Comparison of ENCODE assay signal across 8 mouse cellular contexts in the genomic region with DNA sequence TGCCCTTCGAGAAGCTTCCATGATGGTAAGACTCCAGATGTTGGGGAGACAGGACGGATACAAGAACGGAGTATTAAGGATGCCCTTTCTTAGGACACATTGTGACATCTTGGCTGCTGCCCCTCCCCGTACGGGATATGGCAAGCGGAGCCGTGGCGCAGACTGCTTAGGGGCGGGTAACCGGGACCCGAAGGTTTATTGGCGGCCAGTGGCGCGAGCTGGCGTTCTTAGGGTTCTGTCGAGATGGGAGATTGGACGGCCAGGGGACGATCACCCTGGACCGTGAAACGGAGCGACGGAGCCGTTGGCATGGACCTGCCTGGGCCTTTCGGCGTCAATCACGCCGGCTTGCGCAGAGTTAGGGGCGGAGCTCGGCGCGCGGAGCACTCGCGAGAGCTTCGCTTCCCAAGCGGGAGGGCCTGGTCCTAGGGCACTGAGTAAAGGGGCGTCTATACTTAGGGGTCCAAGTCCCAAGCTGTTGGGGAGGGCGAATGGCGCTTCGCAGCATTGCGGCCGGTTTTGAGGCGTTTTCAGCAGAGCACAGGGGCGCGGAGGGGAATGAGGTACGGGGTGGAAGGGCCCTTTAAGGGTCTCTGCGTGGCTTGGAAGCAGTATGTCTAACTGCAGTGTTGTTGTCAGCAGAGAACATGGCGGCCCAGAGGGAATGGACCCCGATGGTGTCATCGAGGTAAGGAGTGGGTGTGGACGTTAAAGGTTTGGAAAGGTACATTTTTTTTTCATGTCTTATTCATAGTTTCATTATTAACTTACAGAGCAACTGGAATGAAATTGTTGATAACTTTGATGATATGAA. TPM values are rescaled to one million over a fixed set of nuclear protein-coding genes. Genes with fewer than 3 reads are reported as not detected.
DNase-seq lines count a peak whose midpoint lies in the region; ATAC-seq lines count a peak whose summit lies in the region.

No protein-coding gene starts in this region.

- ATAC-seq in intestine, embryonic 16.5 days: peak; percentile 74

- peak overlapping the region; percentile 98 for H3K27ac ChIP-seq in intestine, embryonic 16.5 days (ENCODE audit: low read length)
- H3K27ac ChIP-seq in midbrain, embryonic 10.5 days (replicated peaks): peak overlapping the region; percentile 99

- intact Hi-C loops in left cerebral cortex, postnatal 36 days (cut with DNase I): loop anchor here (2.0 kb wide), 1 partner anchor 19 kb away; a partner anchor contains a TSS

- peak overlapping the region; percentile 99 for H3K9ac ChIP-seq in intestine, embryonic 16.5 days (ENCODE audit: low read depth, low read length)

- peak; percentile 90 for DNase-seq in adrenal gland, adult 2 months
- DNase-seq in embryo, embryonic 9.5 days (ENCODE audit: extremely low spot score): peak; percentile 75
- peak; percentile 72 to 88 for DNase-seq in gastrocnemius, postnatal 4 days (ENCODE audit: low spot score in 2 of 2)
- peak; percentile 85 for DNase-seq in left cerebral cortex, postnatal 36 days (ENCODE audit: low spot score in 2 of 2)
- DNase-seq in midbrain, embryonic 10.5 days (ENCODE audit: low spot score): peak; percentile 84
- DNase-seq in right cerebral cortex, postnatal 4 days: peak; percentile 81
- peak; percentile 80 for DNase-seq in yolk sac, embryonic 10.5 days (ENCODE audit: low spot score)

- no peaks in the 10 kb centered on the region for H3K9me3 ChIP-seq in intestine, embryonic 16.5 days (ENCODE audit: control insufficient read depth, low read length)
- H3K9me3 ChIP-seq in midbrain, embryonic 10.5 days (replicated peaks): no peaks in the 10 kb centered on the region

- peaks cover 10% of the 10 kb centered on the region for H3K36me3 ChIP-seq in intestine, embryonic 16.5 days (ENCODE audit: control insufficient read depth, insufficient read depth, low read length)
- H3K36me3 ChIP-seq in midbrain, embryonic 10.5 days: peaks cover 51% of the 10 kb centered on the region

- peaks cover 8% of the 10 kb centered on the region for H3K4me1 ChIP-seq in intestine, embryonic 16.5 days (ENCODE audit: control insufficient read depth, insufficient read depth, low read length)
- H3K4me1 ChIP-seq in midbrain, embryonic 10.5 days: peaks cover 31% of the 10 kb centered on the region

- no peaks in the 10 kb centered on the region for H3K27me3 ChIP-seq in intestine, embryonic 16.5 days (replicated peaks; ENCODE audit: control insufficient read depth, insufficient read depth, low read length)
- peaks cover 7% of the 10 kb centered on the region; the same call in 1 of the 2 replicates for H3K27me3 ChIP-seq in midbrain, embryonic 10.5 days (ENCODE audit: low read depth, poor library complexity, severe bottlenecking)

- peak overlapping the region; percentile 79 for H3K4me2 ChIP-seq in intestine, embryonic 16.5 days (ENCODE audit: low read depth, low read length)

- peak overlapping the region; percentile 99 for H3K4me3 ChIP-seq in intestine, embryonic 16.5 days (ENCODE audit: low read length)
- peak overlapping the region; percentile 88 for H3K4me3 ChIP-seq in midbrain, embryonic 10.5 days

- WGBS in intestine, embryonic 16.5 days: under 1% methylated on average over 52 of the region's 52 CpGs
- under 1% methylated on average over 52 of the region's 52 CpGs for WGBS in midbrain, embryonic 10.5 days

RNA-seq across cellular contexts. Expression of a gene that starts 0.9 kb away (rescaled TPM):
- total RNA-seq in adrenal gland, adult 2 months (2021): 100 to 1,000 TPM; 474 to 617 TPM
- polyA plus RNA-seq in adrenal gland, adult 2 months (2012; rRNA removed): 24.3 and 27.9 TPM in 2 replicates
- total RNA-seq in gastrocnemius, postnatal 4 days (2021): 100 to 1,000 TPM; 274 to 300 TPM
- 193 TPM in 2 replicates for polyA plus RNA-seq in intestine, embryonic 16.5 days (2015; fragmentation: Nextera tagmentation; extraction: Ambion mirVana)
- 100 to 1,000 TPM; 863 to 878 TPM for total RNA-seq in left cerebral cortex, postnatal 36 days (2021)
- 154 and 155 TPM in 2 replicates for polyA plus RNA-seq in midbrain, embryonic 10.5 days (2016; fragmentation: Nextera tagmentation; extraction: Ambion mirVana)

RNA-seq across cellular contexts. Expression of a gene that starts 19.4 kb away (rescaled TPM):
- total RNA-seq in adrenal gland, adult 2 months (2021): 1 to 10 TPM; 3.4 to 7.8 TPM
- polyA plus RNA-seq in adrenal gland, adult 2 months (2012; rRNA removed): not detected in 2 replicates
- 10 to 100 TPM; 16.2 to 16.4 TPM for total RNA-seq in gastrocnemius, postnatal 4 days (2021)
- polyA plus RNA-seq in intestine, embryonic 16.5 days (2015; fragmentation: Nextera tagmentation; extraction: Ambion mirVana): 88.3 and 107 TPM in 2 replicates
- total RNA-seq in left cerebral cortex, postnatal 36 days (2021): 1 to 10 TPM; 6.8 to 7.3 TPM
- polyA plus RNA-seq in midbrain, embryonic 10.5 days (2016; fragmentation: Nextera tagmentation; extraction: Ambion mirVana): 238 and 272 TPM in 2 replicates

RNA-seq across cellular contexts. Expression of a gene that starts 38.2 kb away (rescaled TPM):
- 100 to 1,000 TPM; 337 to 708 TPM for total RNA-seq in adrenal gland, adult 2 months (2021)
- polyA plus RNA-seq in adrenal gland, adult 2 months (2012; rRNA removed): 138 and 239 TPM in 2 replicates
- 10 to 100 TPM; 35.8 to 82.7 TPM for total RNA-seq in gastrocnemius, postnatal 4 days (2021)
- polyA plus RNA-seq in intestine, embryonic 16.5 days (2015; fragmentation: Nextera tagmentation; extraction: Ambion mirVana): not detected in 2 replicates
- total RNA-seq in left cerebral cortex, postnatal 36 days (2021): not detected
- not detected in 2 replicates for polyA plus RNA-seq in midbrain, embryonic 10.5 days (2016; fragmentation: Nextera tagmentation; extraction: Ambion mirVana)

RNA-seq across cellular contexts. Expression of a gene that starts 50.5 kb away (rescaled TPM):
- total RNA-seq in adrenal gland, adult 2 months (2021): 1 to 10 TPM in 1 of 2 experiments, under 1 TPM in 1; 0.41 to 5.2 TPM
- polyA plus RNA-seq in adrenal gland, adult 2 months (2012; rRNA removed): not detected in 2 replicates
- total RNA-seq in gastrocnemius, postnatal 4 days (2021): 1 to 10 TPM in 1 of 2 experiments, under 1 TPM in 1; 0.52 to 8.6 TPM
- 5.4 and 15.1 TPM in 2 replicates for polyA plus RNA-seq in intestine, embryonic 16.5 days (2015; fragmentation: Nextera tagmentation; extraction: Ambion mirVana)
- total RNA-seq in left cerebral cortex, postnatal 36 days (2021): not detected
- polyA plus RNA-seq in midbrain, embryonic 10.5 days (2016; fragmentation: Nextera tagmentation; extraction: Ambion mirVana): not detected in 2 replicates

Comparison
In these comparisons a context has a peak if more than half of its experiments do, and no peak if none do; other contexts are left out.
1. Peak in every context shown above with its lines: DNase-seq, ATAC-seq, H3K4me3 ChIP-seq and H3K27ac ChIP-seq.
2. RNA of a gene that starts 38.2 kb away (total RNA-seq): 337 to 708 TPM in adrenal gland, adult 2 months and 35.8 to 82.7 TPM in gastrocnemius, postnatal 4 days; not detected in left cerebral cortex, postnatal 36 days; every median in the first group is over 10 times any median in the second.